Mouse (Mus musculus): ENCODE results near the gene Spag5. TPM values are rescaled to one million over a fixed set of nuclear protein-coding genes. Genes with fewer than 3 reads are reported as not detected.

Gene Spag5
- 2.5 to 6.3 TPM (median 4.3 TPM) in 4 replicates for total RNA-seq (2023; ENCODE audit: inconsistent age)

DNA sequence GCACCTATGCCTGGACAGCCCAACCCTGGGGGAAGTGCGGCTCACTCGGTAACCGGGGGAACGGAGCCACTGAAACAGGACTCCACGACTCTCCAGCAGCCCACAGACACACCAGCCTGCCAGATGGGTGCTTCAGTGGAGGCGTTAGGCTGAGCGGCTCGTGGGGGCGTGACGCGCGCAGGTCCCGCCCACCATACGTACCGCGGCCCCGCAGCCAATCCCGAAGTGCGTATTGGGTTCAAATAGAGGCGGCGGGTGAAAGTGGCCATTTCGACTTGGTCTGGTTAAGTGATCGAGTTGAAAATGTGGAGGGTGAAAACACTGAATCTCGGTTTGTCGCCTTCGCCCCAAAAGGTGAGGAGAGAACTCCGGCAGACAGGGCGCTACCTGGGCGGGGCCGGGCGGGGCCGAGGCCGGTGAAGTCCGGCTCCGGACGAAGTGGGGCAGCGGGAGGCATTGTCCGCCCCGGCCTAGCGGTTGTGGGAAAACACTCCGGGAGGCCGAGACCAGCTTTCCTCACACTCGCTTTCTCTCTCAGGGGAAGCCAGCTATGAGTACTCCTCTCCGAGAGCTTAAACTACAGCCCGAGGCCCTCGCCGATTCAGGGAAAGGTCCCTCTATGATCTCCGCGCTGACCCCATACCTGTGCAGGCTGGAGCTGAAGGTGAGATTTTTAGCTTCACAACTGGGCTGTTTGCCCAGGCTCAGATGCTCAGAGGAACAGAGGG is at the start of gene Spag5:
Gene Spag5, plus strand, starts transcription at position 173 of the 728 bp plus-strand sequence.

DNA sequence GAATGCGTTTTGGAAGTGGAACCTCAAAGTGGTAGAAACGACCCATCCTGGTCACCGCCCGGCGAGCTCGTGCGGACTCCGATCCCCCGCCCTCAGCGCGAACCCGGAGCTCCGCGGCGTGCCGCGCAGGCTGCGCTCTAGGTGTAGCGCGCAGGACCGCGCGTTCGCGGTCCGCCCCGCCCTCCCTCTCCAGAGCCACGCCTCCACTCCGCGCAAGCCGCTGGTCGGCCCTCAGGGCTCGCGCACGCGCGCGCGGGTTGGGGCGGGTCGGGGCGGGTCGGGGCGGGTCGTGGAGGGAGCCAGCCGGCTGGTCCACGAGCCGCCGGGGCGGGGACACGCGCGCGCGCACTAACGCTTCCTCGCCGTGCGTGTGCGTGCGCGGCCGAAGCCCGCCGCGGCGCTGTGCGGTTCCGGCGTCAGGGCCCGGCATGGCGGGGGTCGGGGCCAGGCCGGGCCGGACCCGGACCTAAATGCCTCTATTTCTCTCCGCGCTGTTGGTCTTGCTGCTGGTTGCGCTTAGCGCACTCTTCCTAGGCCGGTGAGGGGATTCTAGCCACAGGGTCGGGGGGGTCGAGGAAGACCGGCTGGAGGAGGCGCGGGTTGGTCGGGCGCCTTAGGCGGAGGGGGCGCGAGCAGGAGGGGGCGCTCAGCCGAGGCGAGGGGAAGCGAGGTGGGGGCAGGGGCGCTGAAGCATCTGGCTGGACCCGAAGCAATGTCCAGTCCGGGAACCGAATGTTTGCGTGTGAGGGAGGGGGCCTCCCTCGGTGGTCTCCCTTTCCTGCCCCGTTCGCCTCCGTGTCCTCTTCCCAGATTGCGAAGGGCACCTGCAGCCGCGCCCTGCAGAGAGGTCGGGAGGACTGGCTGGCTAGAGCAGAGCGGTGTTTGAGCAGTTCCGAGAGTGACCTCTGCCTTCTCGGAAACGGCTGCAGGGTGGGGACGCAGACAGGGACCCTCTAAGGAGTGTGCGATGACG is 39.7 kb upstream of the Spag5 start, which contains the start of gene 2610507B11Rik:
Gene 2610507B11Rik, plus strand, starts transcription at position 373 of the 973 bp plus-strand sequence.

DNA sequence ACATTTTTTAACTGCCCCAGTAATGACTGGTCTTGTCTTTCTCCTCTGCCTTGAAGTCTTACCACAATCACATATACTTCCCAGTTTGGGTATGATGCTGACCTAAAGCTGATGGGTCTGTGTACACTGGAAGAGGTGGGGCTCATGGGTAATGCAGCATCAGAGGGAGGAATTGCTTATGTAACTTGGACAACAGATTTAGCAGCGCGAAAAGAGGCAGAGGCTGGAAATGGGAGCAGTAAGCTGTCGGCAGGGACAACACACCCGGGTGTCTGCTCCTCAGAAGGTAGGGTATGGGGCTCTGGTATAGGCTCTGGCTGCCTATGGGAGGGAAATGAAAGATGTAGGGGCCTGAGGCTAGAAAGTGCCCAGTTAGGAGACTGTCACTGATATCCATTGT is 10.7 kb upstream of the Spag5 start, which contains the start of gene BC030499:
Gene BC030499, plus strand, starts transcription at position 188 of the 400 bp plus-strand sequence.

DNA sequence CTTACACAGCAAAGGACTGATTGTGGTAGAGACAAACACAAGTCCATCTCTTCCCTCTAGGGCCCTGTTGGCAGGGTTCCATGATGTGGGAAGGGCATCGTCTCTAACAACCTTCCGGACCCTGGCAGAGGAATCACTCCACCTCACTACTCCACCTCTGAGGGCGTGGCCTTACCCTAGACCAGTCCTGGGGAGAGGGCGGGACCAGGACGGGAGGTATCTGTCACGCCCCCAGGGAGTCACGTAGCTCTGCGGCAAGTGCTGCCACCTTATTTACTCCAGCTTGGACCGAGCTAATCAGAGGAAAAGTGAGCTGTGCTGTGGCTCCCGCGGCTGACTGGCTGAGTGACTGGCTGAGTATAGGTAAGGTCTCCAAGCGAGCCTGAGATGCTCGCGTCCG is 21.5 kb downstream of the Spag5 start, which contains the start of gene Aldoc:
Gene Aldoc, plus strand, starts transcription at position 109 of the 400 bp plus-strand sequence.

DNA sequence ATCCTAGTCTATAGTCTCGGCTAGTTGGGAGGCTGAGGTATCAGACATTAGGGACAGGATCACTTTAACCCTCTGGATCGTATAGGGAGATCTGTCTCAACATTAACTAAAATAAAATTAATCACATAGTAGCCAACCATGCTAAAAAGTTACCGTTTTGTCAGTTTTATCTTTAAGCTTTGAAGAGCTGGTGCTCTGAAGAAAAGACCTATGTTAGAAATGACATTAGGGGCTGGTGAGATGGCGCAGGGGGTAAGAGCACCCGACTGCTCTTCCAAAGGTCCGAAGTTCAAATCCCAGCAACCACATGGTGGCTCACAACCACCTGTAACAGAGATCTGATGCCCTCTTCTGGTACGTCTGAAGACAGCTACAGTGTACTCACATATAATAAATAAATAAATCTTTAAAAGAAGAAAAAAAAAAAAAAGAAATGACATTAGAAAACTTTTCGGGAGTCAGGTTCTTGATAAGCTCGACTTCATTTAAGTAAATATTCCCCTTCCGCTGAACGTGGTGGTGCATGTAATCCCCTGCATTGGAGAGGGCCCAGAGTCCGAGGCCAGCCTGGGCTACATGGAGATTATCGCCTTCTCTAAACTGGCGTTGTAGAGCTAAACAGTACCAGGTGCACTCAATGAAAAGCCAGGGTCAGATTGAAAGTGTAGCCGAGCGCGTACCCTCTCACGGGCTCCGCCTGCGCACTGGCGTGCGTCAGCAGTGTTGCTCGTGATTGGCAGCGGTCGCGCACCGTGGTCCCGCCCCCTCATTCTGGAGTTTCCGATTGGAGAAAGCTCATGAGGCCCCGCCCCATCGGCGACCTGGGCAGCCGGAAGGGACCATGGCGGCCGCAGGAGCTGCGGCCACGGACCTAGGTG is 26.5 kb downstream of the Spag5 start, which contains the start of gene Pigs:
Gene Pigs, plus strand, starts transcription at position 782 of the 878 bp plus-strand sequence.

DNA sequence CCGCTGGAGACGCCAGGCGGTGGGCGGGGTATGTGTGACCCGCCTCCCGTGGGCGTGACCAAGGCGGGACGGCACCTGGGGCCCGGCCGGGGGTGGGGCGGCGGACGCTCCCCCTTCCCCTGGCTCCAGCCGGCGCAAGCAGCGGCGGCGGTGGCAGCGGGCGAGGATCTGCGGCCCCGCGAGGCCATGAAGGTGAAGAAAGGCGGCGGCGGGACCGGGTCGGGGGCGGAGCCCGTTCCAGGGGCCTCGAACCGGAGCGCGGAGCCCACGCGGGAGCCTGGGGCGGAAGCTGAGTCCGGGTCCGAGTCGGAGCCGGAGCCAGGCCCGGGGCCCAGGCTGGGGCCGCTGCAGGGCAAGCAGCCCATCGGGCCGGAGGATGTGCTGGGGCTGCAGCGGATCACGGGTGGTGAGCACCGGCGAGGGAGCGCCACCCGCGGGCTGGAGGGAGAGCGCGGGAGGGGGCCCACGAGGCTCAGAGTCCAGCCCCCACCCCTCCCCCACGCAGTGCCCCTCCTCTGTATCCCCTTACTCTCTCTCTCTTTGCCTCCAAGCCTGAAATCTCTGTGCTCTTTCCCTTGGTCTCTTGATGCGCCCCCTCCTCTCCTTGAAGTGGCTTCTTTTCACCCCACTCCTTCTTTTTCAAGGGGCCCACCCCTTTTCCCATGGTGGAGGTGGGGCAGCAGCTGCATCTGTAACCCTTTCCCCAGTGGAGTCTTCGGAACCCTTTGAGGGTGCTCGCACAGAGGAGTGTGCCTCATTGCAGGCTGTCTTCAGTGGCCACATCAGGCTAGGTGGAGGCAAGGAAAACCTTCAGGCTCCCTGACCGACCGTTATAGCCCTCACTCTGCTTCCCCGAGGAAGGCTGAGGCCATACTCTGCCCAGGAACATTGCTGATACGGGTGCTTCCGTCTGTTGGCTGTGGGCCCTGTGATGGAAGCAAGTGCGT is 42.3 kb downstream of the Spag5 start, which contains the start of gene Unc119:
Gene Unc119, plus strand, starts transcription at position 102 of the 947 bp plus-strand sequence.

Other genes with a start within 250 kb of the Spag5 start
- gene Eral1, start 221.1 kb upstream of the Spag5 start, total RNA-seq (2023; ENCODE audit: inconsistent age), result 25.0 to 26.8 TPM (median 26.0 TPM) in 4 replicates
- gene Fam222b, start 206.9 kb upstream of the Spag5 start, total RNA-seq (2023; ENCODE audit: inconsistent age), result 13.5 to 15.4 TPM (median 14.2 TPM) in 4 replicates
- 48.0 to 55.4 TPM (median 52.7 TPM) in 4 replicates for gene Traf4, start 135.9 kb upstream of the Spag5 start, total RNA-seq (2023; ENCODE audit: inconsistent age)
- gene Nek8, start 124.9 kb upstream of the Spag5 start, total RNA-seq (2023; ENCODE audit: inconsistent age), result 15.4 to 24.4 TPM (median 18.0 TPM) in 4 replicates
- 4.0 to 5.8 TPM (median 5.6 TPM) in 4 replicates for gene Tlcd1, start 124.8 kb upstream of the Spag5 start, total RNA-seq (2023; ENCODE audit: inconsistent age)
- 2,508 to 2,612 TPM (median 2,568 TPM) in 4 replicates for gene Rpl23a, start 117.9 kb upstream of the Spag5 start, total RNA-seq (2023; ENCODE audit: inconsistent age)
- gene Rab34, start 113.1 kb upstream of the Spag5 start, total RNA-seq (2023; ENCODE audit: inconsistent age), result 0.99 to 1.9 TPM in 2 of 4 replicates, not detected in the others
- not detected in 4 replicates for gene Proca1, start 108.1 kb upstream of the Spag5 start, total RNA-seq (2023; ENCODE audit: inconsistent age)
- gene Sdf2, start 55.8 kb upstream of the Spag5 start, total RNA-seq (2023; ENCODE audit: inconsistent age), result 55.1 to 64.3 TPM (median 58.4 TPM) in 4 replicates
- gene Supt6, start 55.5 kb upstream of the Spag5 start, total RNA-seq (2023; ENCODE audit: inconsistent age), result 68.6 to 78.0 TPM (median 72.8 TPM) in 4 replicates
- gene 2610507B11Rik, start 39.8 kb upstream of the Spag5 start, total RNA-seq (2023; ENCODE audit: inconsistent age), result 109 to 122 TPM (median 117 TPM) in 4 replicates
- 1.3 to 2.3 TPM (median 2.0 TPM) in 4 replicates for gene BC030499, start 10.7 kb upstream of the Spag5 start, total RNA-seq (2023; ENCODE audit: inconsistent age)
- 34.3 to 36.6 TPM (median 35.0 TPM) in 4 replicates for gene Aldoc, start 21.4 kb downstream of the Spag5 start, total RNA-seq (2023; ENCODE audit: inconsistent age)
- 53.8 to 62.9 TPM (median 56.3 TPM) in 4 replicates for gene Pigs, start 26.9 kb downstream of the Spag5 start, total RNA-seq (2023; ENCODE audit: inconsistent age)
- 55.4 to 61.9 TPM (median 57.2 TPM) in 4 replicates for gene Unc119, start 42.0 kb downstream of the Spag5 start, total RNA-seq (2023; ENCODE audit: inconsistent age)
- not detected in 4 replicates for gene Foxn1, start 85.0 kb downstream of the Spag5 start, total RNA-seq (2023; ENCODE audit: inconsistent age)
- gene Slc13a2, start 120.7 kb downstream of the Spag5 start, total RNA-seq (2023; ENCODE audit: inconsistent age), result not detected in 4 replicates
- 0.36 to 2.1 TPM (median 0.70 TPM) in 4 replicates for gene Slc46a1, start 164.2 kb downstream of the Spag5 start, total RNA-seq (2023; ENCODE audit: inconsistent age)
- gene Sarm1, start 196.2 kb downstream of the Spag5 start, total RNA-seq (2023; ENCODE audit: inconsistent age), result 2.1 to 2.7 TPM (median 2.3 TPM) in 4 replicates
- gene Vtn, start 197.6 kb downstream of the Spag5 start, total RNA-seq (2023; ENCODE audit: inconsistent age), result not detected in 4 replicates
- not detected in 4 replicates for gene Sebox, start 201.9 kb downstream of the Spag5 start, total RNA-seq (2023; ENCODE audit: inconsistent age)
- 34.4 to 42.9 TPM (median 41.0 TPM) in 4 replicates for gene Tmem199, start 210.6 kb downstream of the Spag5 start, total RNA-seq (2023; ENCODE audit: inconsistent age)
- 30.4 to 43.1 TPM (median 39.2 TPM) in 4 replicates for gene Poldip2, start 210.7 kb downstream of the Spag5 start, total RNA-seq (2023; ENCODE audit: inconsistent age)
- gene Tnfaip1, start 234.8 kb downstream of the Spag5 start, total RNA-seq (2023; ENCODE audit: inconsistent age), result 15.2 to 18.9 TPM (median 15.9 TPM) in 4 replicates
- gene Ift20, start 234.8 kb downstream of the Spag5 start, total RNA-seq (2023; ENCODE audit: inconsistent age), result 21.9 to 27.7 TPM (median 23.5 TPM) in 4 replicates
- 3.6 to 6.5 TPM (median 5.7 TPM) in 4 replicates for gene Tmem97, start 249.2 kb downstream of the Spag5 start, total RNA-seq (2023; ENCODE audit: inconsistent age)

Data from B cell, adult (primary cell).